Mouse (Mus musculus) duodenum, adult 2 months (tissue): ENCODE data around the gene Crybb1. TPM values are rescaled to one million over a fixed set of nuclear protein-coding genes. Genes with fewer than 3 reads are reported as not detected.

ENCODE experiments used
- polyA plus RNA-seq: library from polyadenylated mRNA; depleted of rRNA; stranded (reverse); fragments of >200 nt; gene quantifications from 2 replicates; pipeline ENCODE4 v1.2.3, GENCODE M21; 2012; ENCODE audit warnings: low replicate concordance; rRNA removed

Gene Crybb1
- 0.21 TPM in 1 of 2 replicates, not detected in the other for polyA plus RNA-seq

GRCm38 (mm10) chr5:112255426-112255825 lies at the start of gene Crybb1:
Gene Crybb1 (plus strand): TSS chr5:112255815.

DNA sequence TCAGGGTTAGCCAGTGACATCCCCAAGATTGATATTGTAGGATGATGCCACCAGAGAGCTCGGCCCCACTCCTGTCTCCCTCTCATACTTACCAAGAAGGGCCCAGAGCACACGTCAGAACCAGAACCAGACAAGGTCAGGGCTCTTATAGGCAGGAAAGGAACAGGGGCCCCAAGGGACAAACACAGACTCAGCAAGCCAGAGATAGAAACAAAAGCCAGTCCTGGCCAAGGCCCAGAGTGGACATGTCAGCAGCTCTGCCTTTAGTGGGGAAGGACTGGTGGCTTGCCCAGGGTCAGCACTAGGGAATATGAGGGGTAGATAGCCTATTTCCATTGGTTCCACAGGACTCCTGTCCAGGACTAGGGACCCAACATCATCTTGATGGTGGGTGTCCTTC lies 3.2 kb upstream of the Crybb1 start, which contains the start of gene Cryba4:
Gene Cryba4 (minus strand): TSS at position 119 of the 400 bp plus-strand sequence.

DNA sequence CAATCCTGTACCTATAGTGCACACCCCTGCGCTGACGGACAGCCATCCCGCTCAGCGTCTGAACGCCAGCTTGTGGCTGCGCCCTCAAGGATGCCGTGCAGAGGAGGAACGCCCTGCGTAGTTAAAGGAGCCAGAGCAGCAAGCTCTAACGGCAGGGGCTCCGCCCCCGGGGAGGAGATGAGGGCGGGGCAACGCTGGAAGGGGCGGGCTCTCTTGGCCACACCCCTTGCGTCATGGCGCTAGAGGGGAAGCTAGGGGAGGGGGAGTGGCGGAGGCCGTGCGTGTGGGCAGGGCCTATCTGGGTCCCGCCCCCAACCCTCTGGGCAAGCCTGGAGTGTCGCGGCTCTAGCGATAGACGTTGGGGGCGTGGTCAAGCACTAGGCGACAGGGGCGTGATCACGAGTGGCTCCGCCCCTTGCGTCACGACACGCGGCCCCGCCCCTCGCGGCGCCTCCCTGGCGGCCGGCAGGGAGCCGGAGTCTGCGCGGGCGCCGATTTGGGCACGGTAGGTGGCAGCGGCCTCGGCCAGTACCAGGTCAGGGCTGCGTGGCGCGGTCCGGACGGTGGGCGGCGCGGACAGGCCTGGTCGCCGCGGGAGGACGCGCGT lies 20.8 kb downstream of the Crybb1 start, which contains the start of gene Tpst2:
Gene Tpst2 (plus strand): TSS at position 425 of the 607 bp plus-strand sequence.

Other genes starting within 250 kb of the Crybb1 start
- gene Cryba4, start 3.3 kb upstream of the Crybb1 start, polyA plus RNA-seq = 2.2 and 3.1 TPM in 2 replicates
- 27.8 and 28.0 TPM in 2 replicates for gene Tpst2, start 20.9 kb downstream of the Crybb1 start, polyA plus RNA-seq
- 19.8 and 26.8 TPM in 2 replicates for gene Tfip11, start 70.5 kb downstream of the Crybb1 start, polyA plus RNA-seq
- 24.5 and 29.5 TPM in 2 replicates for gene Srrd, start 87.2 kb downstream of the Crybb1 start, polyA plus RNA-seq
- 47.3 and 61.3 TPM in 2 replicates for gene Hps4, start 87.3 kb downstream of the Crybb1 start, polyA plus RNA-seq
- 0.05 TPM in 1 of 2 replicates, not detected in the other for gene Gm6583, start 100.2 kb downstream of the Crybb1 start, polyA plus RNA-seq
- gene Asphd2, start 139.1 kb downstream of the Crybb1 start, polyA plus RNA-seq = 2.2 and 3.0 TPM in 2 replicates
- not detected in 2 replicates for gene Gm6588, start 193.6 kb downstream of the Crybb1 start, polyA plus RNA-seq